Mouse (Mus musculus) megakaryocyte, embryonic 14.5 days (primary cell): ENCODE results near the gene Aplp2.

ENCODE experiments used
- FLI1 ChIP-seq: IDR thresholded peaks from 2 replicates; pipeline ENCODE4 v1.6.1; 2012; ENCODE audit warnings: low read length, inconsistent platforms, mixed read lengths
- GATA1 ChIP-seq: IDR thresholded peaks from 3 replicates; pipeline ENCODE4 v1.6.1; 2012; ENCODE audit warnings: mixed read lengths, low read length, inconsistent platforms, borderline replicate concordance

DNA sequence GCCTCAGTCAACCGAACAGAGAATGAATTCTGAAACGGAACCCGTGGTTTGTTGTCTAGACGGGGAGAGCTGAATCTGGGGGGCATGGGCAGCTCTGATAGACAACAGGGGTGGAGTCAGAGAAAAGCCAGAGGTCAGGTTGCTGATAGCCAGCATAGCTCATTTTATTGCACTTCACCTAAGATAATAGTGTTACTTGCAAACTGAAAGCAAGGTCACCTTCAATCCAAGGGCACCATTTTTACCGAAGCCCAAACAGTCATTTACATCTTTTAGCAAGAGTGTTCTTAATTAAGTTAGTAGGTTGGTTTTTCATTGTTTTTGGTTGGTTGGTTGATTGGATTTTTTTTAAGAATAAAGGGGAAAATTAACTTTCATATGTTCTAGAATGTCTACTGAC, 92.2 kb downstream of the Aplp2 start:
- TF ChIP-seq GATA1 (no peak), FLI1 (no peak)
